Mouse (Mus musculus) c-Kit-positive CD71-positive TER-119-positive erythroid progenitor cells, embryonic 14.5 days (primary cell): ENCODE results near the gene Tmem72.

Source experiments
- DNase-seq: peaks from one replicate; pipeline ENCODE4 v3.0.0-alpha.2; 2013; ENCODE audit warnings: low spot score

Gene Tmem72

DNA sequence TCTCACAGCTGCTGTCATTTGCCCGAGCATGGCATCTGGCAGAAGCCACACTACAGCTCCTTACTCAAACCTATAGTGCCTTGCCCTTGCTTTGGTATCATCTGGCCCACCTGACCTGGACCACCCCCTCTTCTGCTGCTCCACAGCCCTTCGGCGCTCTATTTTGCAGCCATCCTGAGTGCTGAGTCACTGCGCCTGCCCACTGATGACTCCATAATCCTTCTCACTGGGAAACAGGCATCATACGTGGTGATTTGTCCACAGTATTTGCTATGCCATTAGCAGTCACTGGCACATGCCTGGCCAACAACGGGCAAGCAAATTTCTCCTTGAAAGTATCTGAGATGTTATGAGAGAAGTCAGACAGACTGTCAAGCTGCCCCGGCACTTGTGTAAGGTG is 66.9 kb downstream of the Tmem72 start:
- no peak for DNase-seq

- DNase-seq, result no peak
Measured at GRCm38 (mm10) chr6:116647763-116648162, 69.0 kb downstream of the Tmem72 start.

GRCm38 (mm10) chr6:116644335-116644734 is 72.4 kb downstream of the Tmem72 start:
- no peak for DNase-seq

DNA sequence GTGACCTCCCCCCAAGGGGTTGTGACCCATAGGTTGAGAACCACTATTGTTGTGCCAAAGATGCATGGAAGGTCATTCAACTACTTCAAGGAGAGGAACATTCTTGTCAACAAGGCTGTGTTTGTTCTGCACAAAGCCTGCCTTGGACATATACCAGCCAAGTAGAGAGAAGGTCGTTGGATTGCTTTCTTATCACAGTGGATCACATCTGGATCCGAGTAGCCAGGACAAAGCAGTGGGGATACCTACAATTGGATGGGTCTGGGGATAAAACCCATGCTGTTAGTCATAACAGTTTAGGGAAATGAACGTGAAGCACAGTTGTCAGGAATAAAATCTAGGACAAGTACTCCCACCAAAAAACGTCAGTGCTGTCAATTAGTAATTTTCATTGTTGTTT is 72.8 kb downstream of the Tmem72 start:
- no peak for DNase-seq

DNA sequence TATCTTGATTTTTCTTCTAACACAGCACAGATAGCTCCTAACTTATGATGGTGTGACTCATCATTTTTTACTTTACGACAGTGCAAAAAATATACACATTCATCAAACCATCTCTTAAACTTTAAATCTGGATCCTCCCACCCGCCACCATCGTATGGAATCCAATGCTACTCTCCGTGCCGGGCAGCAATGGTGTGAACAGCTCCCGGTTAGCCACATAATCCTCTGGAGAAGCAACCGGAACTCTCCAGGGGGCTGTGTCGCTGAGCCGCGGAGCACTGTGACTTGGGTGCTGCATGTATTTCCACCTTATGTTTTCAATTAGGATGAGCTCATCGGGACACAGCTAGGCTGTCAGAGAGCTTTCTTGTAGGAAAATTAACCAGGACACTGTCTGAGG is 73.8 kb downstream of the Tmem72 start:
- no peak for DNase-seq

DNA sequence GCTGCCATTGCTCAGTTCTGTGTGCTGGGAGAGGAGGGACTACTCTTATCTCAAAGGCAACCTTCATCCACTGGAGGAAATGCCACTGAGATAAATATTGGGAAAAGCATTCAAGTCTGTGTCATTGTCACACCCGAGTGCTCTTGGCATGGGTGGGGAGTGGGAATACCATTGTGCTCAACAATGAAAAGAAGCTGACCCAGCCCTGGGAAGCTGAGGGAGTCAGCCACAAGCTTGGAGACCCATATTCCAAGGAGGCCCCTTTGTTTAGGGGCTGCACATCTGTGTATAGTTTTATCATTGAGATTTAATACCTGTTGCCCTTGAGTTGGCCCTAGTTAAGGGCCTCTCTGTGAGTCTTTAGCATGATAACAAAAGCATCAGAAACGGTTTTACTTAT is 77.0 kb downstream of the Tmem72 start:
- no peak for DNase-seq

DNA sequence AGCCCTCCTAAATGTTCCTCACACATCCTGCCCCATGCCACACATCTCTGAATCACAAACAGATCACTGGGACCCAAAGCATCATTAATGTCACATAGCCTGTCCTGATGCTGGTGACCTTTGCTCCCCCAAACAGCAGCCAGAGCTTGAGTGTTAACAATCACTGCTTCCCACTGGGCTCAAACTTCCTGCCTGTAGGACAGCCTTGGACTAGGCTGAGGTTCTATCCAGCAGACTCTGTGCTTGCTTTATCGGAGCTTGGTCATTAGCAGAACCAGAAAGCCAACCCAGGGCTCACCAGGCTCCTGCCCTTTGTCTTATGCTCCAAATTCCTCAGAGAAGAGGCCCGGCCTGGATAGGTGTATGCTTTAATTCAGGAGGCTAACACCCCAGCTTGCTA is 77.8 kb downstream of the Tmem72 start:
- DNase-seq, result no peak

- DNase-seq, result no peak
Measured at GRCm38 (mm10) chr6:116637496-116637895, 79.2 kb downstream of the Tmem72 start.

DNA sequence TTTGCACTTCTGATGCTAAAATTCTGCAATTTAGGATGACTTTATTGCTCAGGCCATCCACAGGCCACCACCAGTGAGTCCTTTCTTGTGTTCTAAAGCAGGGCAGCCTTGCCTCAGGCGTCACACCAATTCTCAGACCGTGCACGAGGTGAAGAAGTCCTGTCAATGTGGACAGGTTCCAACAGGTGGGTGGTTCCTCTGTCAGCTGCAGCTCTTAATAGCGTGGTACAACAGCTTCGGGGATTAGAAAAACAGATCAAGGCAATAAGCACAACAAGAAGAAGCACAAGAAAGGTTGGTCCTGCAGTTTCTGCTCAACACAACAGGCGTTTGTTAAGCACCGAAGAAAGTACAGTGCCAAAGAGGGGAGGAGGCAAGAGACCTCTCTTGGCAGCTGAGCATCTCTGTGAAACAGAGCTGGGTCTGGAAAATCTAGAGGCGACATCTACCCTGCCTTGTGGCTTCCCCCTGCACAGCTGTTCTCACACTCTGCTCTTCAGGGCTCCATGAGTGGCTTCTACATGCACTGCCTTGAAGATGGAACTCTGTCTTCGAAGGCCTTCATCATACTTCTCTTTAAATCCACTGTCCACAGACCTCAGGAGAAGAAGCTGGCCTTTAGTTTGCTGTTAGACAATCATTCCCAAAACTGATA is 80.0 kb downstream of the Tmem72 start:
- no peak for DNase-seq

DNA sequence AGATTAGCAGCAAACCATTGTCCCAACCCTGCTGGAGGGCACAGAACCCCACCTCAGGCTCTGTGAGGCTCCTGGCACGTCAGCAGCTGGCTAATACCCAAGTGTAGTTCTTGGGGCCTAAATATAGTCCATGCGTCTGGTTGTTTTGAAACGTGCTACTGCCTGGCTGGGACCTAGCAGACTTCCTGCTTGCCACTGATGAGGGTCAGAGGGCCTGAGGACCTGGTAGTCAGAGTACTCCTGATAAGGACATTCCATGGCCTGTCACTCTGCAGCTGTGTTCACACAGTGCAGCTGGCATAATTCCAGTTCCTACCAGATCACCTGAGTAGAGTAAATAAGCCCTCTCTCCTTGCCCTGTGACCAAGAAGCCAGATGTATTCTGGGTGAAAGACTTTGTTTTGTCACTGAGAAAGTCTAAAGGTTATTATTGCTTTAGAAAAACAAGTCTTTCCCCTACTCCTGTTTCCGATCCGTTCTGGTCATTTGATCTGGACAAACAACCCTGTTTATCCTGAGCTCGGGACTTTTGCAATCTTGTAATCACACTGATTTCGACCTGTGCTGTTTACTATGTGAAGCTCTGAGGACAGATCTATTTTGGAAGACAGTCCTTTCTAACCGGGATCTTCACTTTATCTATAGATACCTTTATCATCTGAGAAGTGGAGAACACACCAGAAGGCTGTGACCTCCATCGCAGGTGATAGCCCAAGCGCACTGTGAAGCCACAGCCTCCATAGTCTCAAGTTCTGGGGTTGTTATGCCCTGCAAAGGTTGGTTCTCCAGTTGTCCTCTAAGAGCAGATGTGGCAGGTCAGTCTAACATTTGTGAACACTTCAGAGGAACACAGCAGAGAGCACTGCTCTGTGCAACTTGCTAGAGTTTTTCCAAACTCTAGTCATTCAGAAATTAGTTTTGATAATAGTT is 81.2 kb downstream of the Tmem72 start:
- DNase-seq, result no peak

DNA sequence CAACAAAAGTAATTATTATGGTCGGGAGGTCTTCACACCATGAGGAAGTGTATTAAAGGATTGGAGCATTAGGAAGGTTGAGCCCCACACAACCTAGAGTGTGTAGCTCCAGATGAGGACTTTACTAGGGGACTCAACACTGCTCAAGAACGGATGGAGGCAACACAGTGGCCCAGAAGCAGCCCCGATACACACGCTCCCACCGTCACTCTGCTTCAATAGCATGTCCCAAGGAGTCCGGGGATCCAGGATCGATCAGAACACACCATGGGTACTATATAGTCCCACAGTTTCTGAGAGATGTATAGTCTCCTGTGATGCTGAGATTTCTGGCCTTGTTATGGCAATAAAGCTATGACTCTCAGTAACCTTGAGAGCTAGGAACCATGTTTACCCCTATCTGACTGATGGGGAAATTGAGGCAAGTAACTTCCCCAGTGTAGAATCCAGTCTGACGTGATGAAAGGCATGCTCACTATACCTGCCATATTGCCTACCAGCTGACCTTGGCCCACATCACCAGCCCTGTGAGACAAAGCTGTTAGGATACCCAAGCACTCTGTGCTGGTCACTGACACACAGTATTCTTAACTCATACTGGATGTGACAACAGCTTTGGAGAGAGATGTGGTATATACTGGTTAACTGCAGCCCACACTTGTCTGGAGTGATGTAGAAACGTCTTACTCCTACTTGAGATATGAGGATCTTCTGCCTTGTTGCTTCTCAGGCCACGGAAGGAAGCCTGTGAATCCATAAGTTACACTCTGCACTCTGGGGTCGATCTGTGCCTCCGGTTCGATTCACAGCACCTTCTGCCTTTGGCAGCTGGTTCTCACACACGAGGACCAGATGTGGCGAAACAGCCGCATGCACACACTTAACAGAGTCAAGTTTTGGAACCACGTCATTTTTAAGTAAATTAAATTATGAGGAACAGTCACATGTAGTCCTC is 82.7 kb downstream of the Tmem72 start:
- no peak for DNase-seq

- peak; percentile 53 for DNase-seq
Measured at GRCm38 (mm10) chr6:116632129-116632528, 84.6 kb downstream of the Tmem72 start.

GRCm38 (mm10) chr6:116629766-116630165 is 86.9 kb downstream of the Tmem72 start:
- DNase-seq, result no peak
